Mouse (Mus musculus): Measurements from ENCODE around the gene Ush1c. TPM values are rescaled to one million over a fixed set of nuclear protein-coding genes. Genes with fewer than 3 reads are reported as not detected.
"Not testable (repeated sequence)": the region's sequence is repeated elsewhere in the genome, so short reads cannot be mapped to it uniquely, and the experiment has no call there.

Ush1c gene
- polyA plus RNA-seq, 1 experiment from 2014 or later = not detected

GRCm38 (mm10) chr7:46204775-46205174, 33.5 kb downstream of the Ush1c start:
- Histone ChIP-seq H3K9me3 (replicated peaks) (no peaks in the 10 kb centered on the region), H3K27me3 (0 out of 2 replicates have a peak, but pooled peaks cover 4% of the 10 kb centered on the region), H3K4me3 (replicated peaks) (no peak overlapping the region), H3K4me2 (no peak overlapping the region), H3K4me1 (replicated peaks) (no peaks in the 10 kb centered on the region), H3K36me3 (no peaks in the 10 kb centered on the region), H3K27ac (no peak overlapping the region), H3K9ac (no peak overlapping the region)
- no peak for DNase-seq
- WGBS (ENCODE audit: insufficient replicate concordance) = 57% methylated on average over 6 of the region's 6 CpGs
- no peak for ATAC-seq (ENCODE audit: low read depth)

GRCm38 (mm10) chr7:46204046-46204471, 34.2 kb downstream of the Ush1c start:
- Histone ChIP-seq H3K27me3 (0 out of 2 replicates have a peak, but pooled peaks cover 4% of the 10 kb centered on the region), H3K4me3 (replicated peaks) (no peak overlapping the region), H3K4me2 (no peak overlapping the region), H3K4me1 (replicated peaks) (no peaks in the 10 kb centered on the region), H3K9me3 (replicated peaks) (no peaks in the 10 kb centered on the region), H3K27ac (no peak overlapping the region), H3K9ac (no peak overlapping the region), H3K36me3 (no peaks in the 10 kb centered on the region)
- DNase-seq (no peak), ATAC-seq (ENCODE audit: low read depth) (no peak)
- 48% methylated on average over 11 of the region's 11 CpGs for WGBS (ENCODE audit: insufficient replicate concordance)

DNA sequence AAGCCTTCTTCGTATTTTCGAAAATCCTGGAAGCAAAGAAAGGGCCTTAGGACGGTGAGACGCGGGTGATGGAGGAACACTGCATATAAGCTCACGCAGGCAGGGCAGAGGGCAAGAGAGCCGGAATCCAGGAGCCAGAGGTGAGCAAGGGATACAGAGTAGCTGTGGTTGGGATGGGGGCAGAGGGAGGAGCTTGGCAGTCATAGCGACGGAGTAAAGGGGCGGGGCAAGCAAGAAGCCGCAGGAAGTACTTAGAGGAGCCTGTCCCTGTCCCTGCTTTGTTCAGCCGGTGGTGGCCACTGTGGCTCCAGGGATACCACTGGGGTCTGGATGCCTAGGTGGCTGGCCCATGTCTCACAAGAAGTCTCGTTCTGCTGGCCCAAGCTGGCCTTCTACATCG, 36.7 kb downstream of the Ush1c start:
- no peak overlapping the region for H3K27ac ChIP-seq
- H3K4me1 ChIP-seq (replicated peaks) = no peaks in the 10 kb centered on the region
- H3K36me3 ChIP-seq = no peaks in the 10 kb centered on the region
- no peak overlapping the region for H3K9ac ChIP-seq
- DNase-seq (no peak), ATAC-seq (ENCODE audit: low read depth) (no peak)
- H3K4me3 ChIP-seq (replicated peaks) = no peak overlapping the region
- 17% methylated on average over 14 of the region's 14 CpGs for WGBS (ENCODE audit: insufficient replicate concordance)
- no peak overlapping the region for H3K4me2 ChIP-seq
- H3K27me3 ChIP-seq = no peaks in the 10 kb centered on the region
- H3K9me3 ChIP-seq (replicated peaks) = no peaks in the 10 kb centered on the region

DNA sequence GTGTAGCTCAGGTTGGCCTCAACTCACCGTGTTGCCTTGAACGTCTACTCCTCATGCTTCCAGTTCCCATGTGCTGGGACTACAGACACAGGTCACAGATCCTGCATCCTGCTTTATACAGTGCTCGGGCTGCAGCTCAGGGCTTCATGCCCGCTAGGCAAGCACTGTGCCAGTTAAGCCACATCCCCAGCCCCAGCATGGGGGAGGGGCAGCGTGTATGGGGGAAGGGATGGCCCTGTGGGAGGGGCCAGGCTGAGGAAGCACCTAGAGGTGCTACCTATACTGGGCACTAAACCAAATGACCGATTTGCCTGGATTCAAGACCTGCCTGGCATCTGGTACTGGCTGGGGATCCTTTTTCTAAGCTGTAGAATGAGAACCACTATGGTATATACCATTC, 38.3 kb downstream of the Ush1c start:
- 48% methylated on average over 6 of the region's 6 CpGs for WGBS (ENCODE audit: insufficient replicate concordance)

GRCm38 (mm10) chr7:46195356-46195755, 42.9 kb downstream of the Ush1c start:
- no peak overlapping the region for H3K4me3 ChIP-seq (replicated peaks)
- no peaks in the 10 kb centered on the region for H3K9me3 ChIP-seq (replicated peaks)
- H3K4me1 ChIP-seq (replicated peaks) = no peaks in the 10 kb centered on the region
- no peak overlapping the region for H3K4me2 ChIP-seq
- DNase-seq (no peak), ATAC-seq (ENCODE audit: low read depth) (no peak)
- 58% methylated on average over 5 of the region's 5 CpGs for WGBS (ENCODE audit: insufficient replicate concordance)
- H3K27ac ChIP-seq = no peak overlapping the region
- no peaks in the 10 kb centered on the region for H3K36me3 ChIP-seq
- H3K27me3 ChIP-seq = no peaks in the 10 kb centered on the region
- no peak overlapping the region for H3K9ac ChIP-seq

More for the DNA sequence above, 38.3 kb downstream of the Ush1c start:
- Histone ChIP-seq H3K9me3 (replicated peaks) (no peaks in the 10 kb centered on the region), H3K4me2 (no peak overlapping the region), H3K4me3 (replicated peaks) (no peak overlapping the region), H3K27ac (no peak overlapping the region), H3K9ac (no peak overlapping the region), H3K4me1 (replicated peaks) (no peaks in the 10 kb centered on the region), H3K27me3 (no peaks in the 10 kb centered on the region), H3K36me3 (no peaks in the 10 kb centered on the region)
- no peak for ATAC-seq (ENCODE audit: low read depth)
- no peak for DNase-seq

DNA sequence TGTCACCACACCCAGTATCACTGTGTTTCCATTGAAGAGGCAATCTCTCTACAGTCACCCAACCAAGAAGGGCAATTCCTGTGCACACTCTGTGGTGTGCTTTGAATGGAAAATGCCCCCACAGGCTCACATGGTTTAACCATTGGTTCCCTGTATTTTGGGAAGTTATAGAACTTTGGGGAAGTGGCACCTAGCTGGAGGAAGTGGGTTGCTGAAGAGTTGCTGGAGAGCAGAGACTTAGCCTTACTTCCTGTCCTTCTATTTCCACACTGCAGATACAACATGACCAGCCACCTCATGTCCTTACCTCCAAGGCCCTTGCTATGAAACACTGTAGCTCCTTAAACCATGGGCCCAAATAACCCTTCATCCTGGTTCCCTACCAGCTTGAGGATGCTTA, 54.1 kb downstream of the Ush1c start:
- no peak overlapping the region for H3K9ac ChIP-seq
- peaks cover 20% of the 10 kb centered on the region for H3K27me3 ChIP-seq
- ATAC-seq (ENCODE audit: low read depth) (no peak), DNase-seq (no peak)
- no peaks in the 10 kb centered on the region for H3K9me3 ChIP-seq (replicated peaks)
- H3K27ac ChIP-seq = no peak overlapping the region
- no peaks in the 10 kb centered on the region for H3K36me3 ChIP-seq
- no peak overlapping the region for H3K4me3 ChIP-seq (replicated peaks)
- no peaks in the 10 kb centered on the region for H3K4me1 ChIP-seq (replicated peaks)
- no peak overlapping the region for H3K4me2 ChIP-seq

DNA sequence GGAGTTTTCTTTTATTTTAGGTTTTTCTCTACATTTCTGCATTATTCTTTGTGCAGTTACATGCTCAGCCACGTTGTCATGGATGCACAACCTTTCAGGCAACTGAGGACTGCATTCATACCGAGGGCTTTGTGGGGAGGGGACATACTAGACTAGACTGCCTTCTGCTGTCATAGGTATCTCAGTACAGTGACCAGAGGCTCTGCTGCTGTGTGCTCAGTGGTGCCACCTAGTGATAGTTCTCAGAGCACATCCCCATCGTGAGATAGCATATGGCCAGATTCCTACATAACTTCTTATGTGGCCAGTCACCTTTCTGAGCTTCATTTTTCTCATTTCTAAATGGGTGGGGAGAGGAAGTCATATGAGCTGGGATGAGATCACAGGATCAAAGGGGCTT, 56.7 kb downstream of the Ush1c start:
- Histone ChIP-seq H3K4me1 (replicated peaks) (no peaks in the 10 kb centered on the region), H3K4me2 (no peak overlapping the region), H3K4me3 (replicated peaks) (no peak overlapping the region), H3K27me3 (peaks cover 38% of the 10 kb centered on the region), H3K27ac (no peak overlapping the region), H3K9me3 (replicated peaks) (no peaks in the 10 kb centered on the region), H3K9ac (no peak overlapping the region), H3K36me3 (no peaks in the 10 kb centered on the region)
- ATAC-seq (ENCODE audit: low read depth) (no peak), DNase-seq (no peak)
- 4% methylated on average over 3 of the region's 3 CpGs for WGBS (ENCODE audit: insufficient replicate concordance)

DNA sequence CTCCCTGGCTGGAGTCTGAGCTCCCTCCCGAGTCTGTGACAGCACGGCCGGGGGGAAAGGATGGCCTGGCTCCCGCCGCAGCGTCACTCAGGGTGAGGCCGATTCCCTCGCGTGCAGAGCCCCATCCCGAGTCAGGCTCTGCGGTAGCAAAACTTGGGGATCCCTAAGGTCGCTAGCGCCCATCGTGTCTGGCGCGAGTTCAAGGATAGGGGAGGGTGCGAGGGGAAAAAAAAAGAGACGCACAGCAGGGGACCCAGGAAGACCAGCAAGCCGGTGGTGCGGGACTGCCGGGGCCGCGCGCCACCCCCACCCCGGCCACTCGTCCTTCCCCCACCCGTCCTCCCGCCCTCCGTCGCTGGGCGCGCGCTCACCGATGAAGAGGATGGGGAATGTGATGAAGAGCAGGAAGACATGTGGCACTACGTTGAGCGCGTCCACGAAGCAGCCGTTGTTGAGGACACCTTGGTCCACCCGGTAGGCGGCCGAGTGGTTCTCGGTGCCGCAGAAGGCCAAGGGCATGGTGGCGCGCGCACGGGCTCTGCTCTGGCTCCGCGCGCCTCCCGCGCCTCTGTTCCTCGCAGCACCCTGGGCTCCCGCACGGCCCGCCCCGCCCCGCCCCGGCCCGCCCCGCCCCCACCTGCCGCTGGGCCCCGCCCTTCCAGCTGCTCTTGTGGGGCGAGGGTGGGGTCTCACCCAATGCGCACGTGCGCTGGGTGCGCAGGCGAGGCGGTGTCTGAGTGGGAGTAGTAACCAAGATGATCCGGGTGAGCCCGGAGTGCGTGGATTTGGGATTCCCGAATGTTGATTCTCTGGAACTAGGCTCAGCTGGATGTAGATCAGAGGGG, 58.6 kb downstream of the Ush1c start, which contains the start of gene Abcc8:
Gene Abcc8, minus strand, starts transcription at position 603 of the 845 bp plus-strand sequence.
- Histone ChIP-seq H3K27ac (no peak within 1 kb of the TSS), H3K4me1 (replicated peaks) (no peaks in the 10 kb centered on the region), H3K9ac (no peak within 1 kb of the TSS), H3K4me3 (replicated peaks) (peak within 1 kb of the TSS; percentile 30), H3K27me3 (peaks cover 38% of the 10 kb centered on the region), H3K36me3 (no peaks in the 10 kb centered on the region), H3K4me2 (peak within 1 kb of the TSS; percentile 49), H3K9me3 (replicated peaks) (no peaks in the 10 kb centered on the region)
- DNase-seq = no peak
- ATAC-seq (ENCODE audit: low read depth) = no peak
- WGBS (ENCODE audit: insufficient replicate concordance) = 2% methylated on average over 72 of the region's 75 CpGs

GRCm38 (mm10) chr7:46168980-46169379, 69.3 kb downstream of the Ush1c start:
- not testable (repeated sequence) for H3K27me3 ChIP-seq; H3K4me2 ChIP-seq; ATAC-seq (ENCODE audit: low read depth); H3K4me1 ChIP-seq (replicated peaks); H3K9me3 ChIP-seq (replicated peaks); H3K4me3 ChIP-seq (replicated peaks); H3K27ac ChIP-seq; DNase-seq; H3K36me3 ChIP-seq; H3K9ac ChIP-seq
- WGBS (ENCODE audit: insufficient replicate concordance) = 37% methylated on average over 1 of the region's 1 CpGs

GRCm38 (mm10) chr7:46168402-46168801, 69.9 kb downstream of the Ush1c start:
- Histone ChIP-seq H3K9me3 (replicated peaks) (no peaks in the 10 kb centered on the region), H3K9ac (no peak overlapping the region), H3K27me3 (no peaks in the 10 kb centered on the region), H3K4me2 (no peak overlapping the region), H3K4me3 (replicated peaks) (no peak overlapping the region), H3K4me1 (replicated peaks) (no peaks in the 10 kb centered on the region), H3K27ac (no peak overlapping the region), H3K36me3 (no peaks in the 10 kb centered on the region)
- ATAC-seq (ENCODE audit: low read depth) (no peak), DNase-seq (no peak)
- WGBS (ENCODE audit: insufficient replicate concordance) = 73% methylated on average over 6 of the region's 6 CpGs

DNA sequence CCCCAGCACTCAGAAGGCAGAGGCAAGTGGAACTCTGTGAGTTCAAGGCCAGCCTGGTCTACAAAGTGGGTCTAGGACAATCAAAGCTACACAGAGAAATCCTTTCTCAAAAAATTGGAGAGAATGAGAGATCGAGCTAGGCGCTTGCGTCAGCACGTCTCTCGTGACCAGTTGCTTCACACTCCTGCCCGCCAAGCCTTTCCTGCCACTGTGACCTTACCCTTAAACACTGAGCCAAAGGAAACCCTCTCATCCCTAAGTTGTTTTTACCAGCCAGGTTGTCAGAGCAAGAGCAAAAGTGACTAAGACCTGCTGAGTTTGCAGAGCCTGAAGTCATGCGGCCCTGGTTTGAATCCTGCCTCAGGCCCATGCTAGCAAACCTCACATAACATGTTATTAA, 70.4 kb downstream of the Ush1c start:
- Histone ChIP-seq H3K27ac (no peak overlapping the region), H3K4me3 (replicated peaks) (no peak overlapping the region), H3K36me3 (no peaks in the 10 kb centered on the region), H3K4me2 (no peak overlapping the region), H3K4me1 (replicated peaks) (no peaks in the 10 kb centered on the region), H3K27me3 (no peaks in the 10 kb centered on the region), H3K9ac (no peak overlapping the region), H3K9me3 (replicated peaks) (no peaks in the 10 kb centered on the region)
- WGBS (ENCODE audit: insufficient replicate concordance) = 79% methylated on average over 7 of the region's 7 CpGs
- ATAC-seq (ENCODE audit: low read depth) = no peak
- no peak for DNase-seq

DNA sequence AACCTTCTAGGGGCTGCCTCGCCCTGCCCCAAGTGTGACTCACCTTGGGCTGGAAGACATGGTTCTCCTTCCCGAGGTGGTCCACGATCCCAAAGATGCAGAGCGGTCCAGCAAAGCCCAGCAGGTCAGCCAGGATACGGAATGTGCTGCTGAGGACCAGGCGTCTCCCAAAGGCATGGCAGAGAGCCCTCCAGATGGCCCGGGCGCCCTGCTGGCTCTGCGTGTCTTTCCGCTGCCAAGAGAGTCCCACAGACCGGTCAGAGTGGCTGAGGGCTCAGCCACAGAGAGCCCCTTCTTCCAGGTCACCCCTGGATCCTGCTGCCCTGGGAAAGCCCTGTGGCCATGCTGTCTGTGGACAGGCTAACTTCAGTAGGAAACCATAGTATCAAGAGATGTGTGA, 72.4 kb downstream of the Ush1c start:
- Histone ChIP-seq H3K36me3 (no peaks in the 10 kb centered on the region), H3K9me3 (replicated peaks) (no peaks in the 10 kb centered on the region), H3K9ac (no peak overlapping the region), H3K4me2 (no peak overlapping the region), H3K27me3 (no peaks in the 10 kb centered on the region), H3K4me3 (replicated peaks) (no peak overlapping the region), H3K4me1 (replicated peaks) (no peaks in the 10 kb centered on the region), H3K27ac (no peak overlapping the region)
- DNase-seq (no peak), ATAC-seq (ENCODE audit: low read depth) (no peak)
- WGBS (ENCODE audit: insufficient replicate concordance) = 70% methylated on average over 11 of the region's 11 CpGs
